Mouse (Mus musculus): ENCODE measurements around the gene Dyrk3. TPM values are rescaled to one million over a fixed set of nuclear protein-coding genes. Genes with fewer than 3 reads are reported as not detected.
A peak's percentile ranks its signal among the peaks of the same experiment; 100 is the strongest.

Dyrk3 gene
- total and polyA plus RNA-seq, 3 experiments: 2.3 to 7.3 (median 5.6) TPM

- peak; percentile 85 for DNase-seq
Observed at GRCm38 (mm10) chr1:131083609-131084008, 54.5 kb downstream of the Dyrk3 start.

GRCm38 (mm10) chr1:131083122-131083521 lies 55.0 kb downstream of the Dyrk3 start:
- no peak for DNase-seq

GRCm38 (mm10) chr1:131080686-131081085 lies 57.5 kb downstream of the Dyrk3 start:
- no peak for DNase-seq

- DNase-seq: no peak
Observed at GRCm38 (mm10) chr1:131079762-131080161, 58.4 kb downstream of the Dyrk3 start.

GRCm38 (mm10) chr1:131078761-131079330 lies 59.3 kb downstream of the Dyrk3 start:
- no peak for DNase-seq

Other genes starting within 250 kb of the Dyrk3 start
- not detected for gene Il20, start 226.9 kb downstream of the Dyrk3 start, total RNA-seq (2021)
- gene Il20, start 226.9 kb downstream of the Dyrk3 start, polyA plus RNA-seq (2012; rRNA removed): not detected in 2 replicates
- gene Il19, start 198.2 kb downstream of the Dyrk3 start, total RNA-seq (2021): not detected
- gene Il19, start 198.2 kb downstream of the Dyrk3 start, polyA plus RNA-seq (2012; rRNA removed): not detected in 2 replicates
- gene Il10, start 118.5 kb downstream of the Dyrk3 start, total RNA-seq (2021): not detected
- gene Il10, start 118.5 kb downstream of the Dyrk3 start, polyA plus RNA-seq (2012; rRNA removed): not detected in 2 replicates
- 100 to 1,000 TPM; 161 to 176 TPM for gene Mapkapk2, start 40.5 kb downstream of the Dyrk3 start, total RNA-seq (2021)
- gene Mapkapk2, start 40.5 kb downstream of the Dyrk3 start, polyA plus RNA-seq (2012; rRNA removed): 130 and 132 TPM in 2 replicates
- 10 to 100 TPM; 40.0 to 41.8 TPM for gene Eif2d, start 14.8 kb upstream of the Dyrk3 start, total RNA-seq (2021)
- gene Eif2d, start 14.8 kb upstream of the Dyrk3 start, polyA plus RNA-seq (2012; rRNA removed): 27.5 and 29.7 TPM in 2 replicates
- 10 to 100 TPM in 1 of 2 experiments, 1 to 10 TPM in 1; 8.6 to 13.0 TPM for gene Rassf5, start 106.9 kb upstream of the Dyrk3 start, total RNA-seq (2021)
- gene Rassf5, start 106.9 kb upstream of the Dyrk3 start, polyA plus RNA-seq (2012; rRNA removed): 25.7 and 39.3 TPM in 2 replicates
- gene Ikbke, start 141.3 kb upstream of the Dyrk3 start, total RNA-seq (2021): 10 to 100 TPM; 10.7 to 14.1 TPM
- 11.1 and 15.2 TPM in 2 replicates for gene Ikbke, start 141.3 kb upstream of the Dyrk3 start, polyA plus RNA-seq (2012; rRNA removed)

All from adrenal gland, adult 2 months (tissue).